Mouse (Mus musculus) midbrain, embryonic 11.5 days (tissue): Measurements from ENCODE around the gene Smpx. TPM values are rescaled to one million over a fixed set of nuclear protein-coding genes. Genes with fewer than 3 reads are reported as not detected.

Experiments
- ATAC-seq: fragments of 200-750 bp; cut with Nextera tagmentation; 2 replicates; pipeline ENCODE4 v1.8.0; 2017; ENCODE audit warnings: moderate TSS enrichment, moderate library complexity; ENCODE audit not compliant: low FRiP score
- DNase-seq: peaks from one replicate; pipeline ENCODE4 v3.0.0; 2015; ENCODE audit warnings: low spot score; ENCODE audit errors: missing footprints
- H3K27ac ChIP-seq: fragments of 300-500 bp; sonication (generic); 2 replicates; pipeline ENCODE4 v1.5.1; 2014; ENCODE audit warnings: low read depth, low read length
- H3K27me3 ChIP-seq: fragments of 300-500 bp; sonication (generic); 2 replicates; pipeline ENCODE4 v1.6.1; 2014; ENCODE audit warnings: mild to moderate bottlenecking, low read length, moderate library complexity, mixed read lengths; ENCODE audit not compliant: control insufficient read depth, insufficient read depth
- H3K36me3 ChIP-seq: fragments of 300-500 bp; sonication (generic); 2 replicates; pipeline ENCODE4 v1.6.1; 2014; ENCODE audit warnings: mild to moderate bottlenecking, low read length, moderate library complexity, mixed read lengths; ENCODE audit not compliant: control insufficient read depth, insufficient read depth
- H3K4me1 ChIP-seq: fragments of 300-500 bp; sonication (generic); 2 replicates; pipeline ENCODE4 v1.6.1; 2014; ENCODE audit warnings: low read length; ENCODE audit not compliant: control insufficient read depth, insufficient read depth
- H3K4me2 ChIP-seq: fragments of 300-500 bp; sonication (generic); 2 replicates; pipeline ENCODE4 v1.6.1; 2014; ENCODE audit warnings: mild to moderate bottlenecking, moderate library complexity
- H3K4me3 ChIP-seq: fragments of 300-500 bp; sonication (generic); 2 replicates; pipeline ENCODE4 v1.5.1; 2014; ENCODE audit warnings: low read depth, low read length
- H3K9ac ChIP-seq: fragments of 300-500 bp; sonication (generic); 2 replicates; pipeline ENCODE4 v1.6.1; 2014; ENCODE audit warnings: low read length
- H3K9me3 ChIP-seq: fragments of 300-500 bp; sonication (generic); 2 replicates; pipeline ENCODE4 v1.6.1; 2016; ENCODE audit warnings: low read length; ENCODE audit not compliant: control insufficient read depth
- WGBS: fragments of 180-500 bp; shearing (Covaris S2); extraction: QIAGEN DNeasy Blood & Tissue Kit; methylation state at CpG from one replicate; pipeline ENCODE4 v1.1.7; 2014; 5-methylcytosine and 5-hydroxymethylcytosine counted together
- polyA plus RNA-seq: library from polyadenylated mRNA; unstranded; fragments of >200 nt; fragmentation: Nextera tagmentation; extraction: Ambion mirVana; gene quantifications from 2 replicates; pipeline ENCODE4 v1.2.1, GENCODE M21; 2014

The Smpx gene
- polyA plus RNA-seq, 1 experiment from 2014 or later: not detected

DNA sequence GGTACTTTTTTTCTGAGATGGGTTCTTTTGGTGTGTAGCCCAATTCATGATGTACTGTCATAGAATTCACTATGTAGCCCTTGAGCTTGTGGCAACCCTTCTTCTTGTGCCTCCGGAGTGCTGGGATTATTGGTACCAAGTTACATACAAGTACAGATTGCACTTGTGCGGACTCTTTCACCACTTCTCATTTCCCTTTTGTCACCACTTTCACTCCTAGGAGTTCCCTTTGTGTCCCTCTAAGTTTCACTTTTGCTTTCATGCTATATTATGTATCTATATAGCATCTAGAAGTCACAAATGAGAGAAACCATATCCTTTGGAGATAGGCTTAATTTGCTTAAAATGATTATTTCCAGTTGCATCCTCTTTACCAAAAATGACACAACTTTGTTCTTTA is 103.0 kb downstream of the Smpx start:
- DNase-seq (no peak), ATAC-seq (no peak)
- 91% methylated on average over 2 of the region's 2 CpGs for WGBS
- Histone ChIP-seq H3K27me3 (no peaks in the 10 kb centered on the region), H3K4me1 (no peaks in the 10 kb centered on the region), H3K36me3 (no peaks in the 10 kb centered on the region), H3K27ac (no peak overlapping the region), H3K4me2 (no peak overlapping the region), H3K9ac (no peak overlapping the region), H3K4me3 (no peak overlapping the region), H3K9me3 (no peaks in the 10 kb centered on the region)

Other genes starting within 250 kb of the Smpx start
- gene Sms, start 206.6 kb upstream of the Smpx start, polyA plus RNA-seq: 112 and 118 TPM in 2 replicates
- gene Yy2, start 129.9 kb upstream of the Smpx start, polyA plus RNA-seq: 4.7 and 4.9 TPM in 2 replicates
- gene Mbtps2, start 100.2 kb upstream of the Smpx start, polyA plus RNA-seq: 18.3 and 22.8 TPM in 2 replicates
- gene Klhl34, start 119.5 kb downstream of the Smpx start, polyA plus RNA-seq: 0.72 and 1.0 TPM in 2 replicates